Mouse (Mus musculus) spleen, adult 2 months (tissue): ENCODE measurements at regions not wholly inside any gene's neighbourhood (a gene's known extent, or its start where the extent isn't known, plus 50 kb on each side); places are given as distances from the start of the nearest gene placed in this dataset.

Experiments used
- CTCF ChIP-seq: fragments of 200-500 bp; IDR thresholded peaks from 2 replicates; pipeline ENCODE4 v1.5.1; 2011; ENCODE audit warnings: mild to moderate bottlenecking, inconsistent platforms; ENCODE audit not compliant: insufficient read depth, insufficient read length, insufficient replicate concordance; ENCODE audit errors: extremely low read depth
- POLR2A ChIP-seq: fragments of 200-500 bp; IDR thresholded peaks from 2 replicates; pipeline ENCODE4 v1.6.1; 2011; ENCODE audit warnings: low read depth, low read length, inconsistent platforms

GRCm38 (mm10) chr8:80189797-80190509 lies 132.1 kb upstream of the Hhip start:
- no peak for TF ChIP-seq CTCF
- TF ChIP-seq POLR2A, result no peak
